Mouse (Mus musculus) hindbrain, embryonic 14.5 days (tissue): ENCODE results near the gene Bcl2. TPM values are rescaled to one million over a fixed set of nuclear protein-coding genes. Genes with fewer than 3 reads are reported as not detected.

Experiments used
- ATAC-seq: fragments of 200-750 bp; cut with Nextera tagmentation; 2 replicates; pipeline ENCODE4 v1.8.0; 2017; ENCODE audit warnings: moderate number of reproducible peaks, mild to moderate bottlenecking, moderate TSS enrichment, moderate library complexity; ENCODE audit not compliant: low FRiP score
- DNase-seq: peaks from one replicate; pipeline ENCODE4 v3.0.0-alpha.2; 2015; ENCODE audit warnings: low spot score
- H3K27ac ChIP-seq: fragments of 300-500 bp; sonication (generic); 2 replicates; pipeline ENCODE4 v1.5.1; 2014; ENCODE audit warnings: mild to moderate bottlenecking, moderate library complexity
- H3K27me3 ChIP-seq: fragments of 300-500 bp; sonication (generic); 2 replicates; pipeline ENCODE4 v1.6.1; 2014; ENCODE audit warnings: mild to moderate bottlenecking, low read length, mixed read lengths; ENCODE audit not compliant: control insufficient read depth, insufficient read depth
- H3K36me3 ChIP-seq: fragments of 300-500 bp; sonication (generic); replicated peaks from 2 replicates; pipeline ENCODE4 v1.6.1; 2014; ENCODE audit not compliant: control insufficient read depth, insufficient read depth
- H3K4me1 ChIP-seq: fragments of 300-500 bp; sonication (generic); replicated peaks from 2 replicates; pipeline ENCODE4 v1.6.1; 2014; ENCODE audit warnings: antibody characterized with exemption, low read length, mixed read lengths; ENCODE audit not compliant: control insufficient read depth, insufficient read depth
- H3K4me2 ChIP-seq: fragments of 300-500 bp; sonication (generic); replicated peaks from 2 replicates; pipeline ENCODE4 v1.6.1; 2014; ENCODE audit warnings: mild to moderate bottlenecking, moderate library complexity
- H3K4me3 ChIP-seq: fragments of 300-500 bp; sonication (generic); replicated peaks from 2 replicates; pipeline ENCODE4 v1.5.1; 2014; ENCODE audit warnings: mild to moderate bottlenecking, low read length
- H3K9ac ChIP-seq: fragments of 300-500 bp; sonication (generic); 2 replicates; pipeline ENCODE4 v1.6.1; 2014
- H3K9me3 ChIP-seq: fragments of 300-500 bp; sonication (generic); 2 replicates; pipeline ENCODE4 v1.6.1; 2016; ENCODE audit warnings: low read length; ENCODE audit not compliant: control insufficient read depth
- WGBS: fragments of 180-500 bp; shearing (Covaris S2); extraction: QIAGEN DNeasy Blood & Tissue Kit; methylation state at CpG from one replicate; pipeline ENCODE4 v1.1.7; 2014; 5-methylcytosine and 5-hydroxymethylcytosine counted together
- polyA plus RNA-seq: library from polyadenylated mRNA; unstranded; fragments of >200 nt; fragmentation: Nextera tagmentation; extraction: Ambion mirVana; gene quantifications from 2 replicates; pipeline ENCODE4 v1.2.1, GENCODE M21; 2014

Gene Bcl2
- polyA plus RNA-seq, 1 experiment from 2014 or later: 11.9 TPM

DNA sequence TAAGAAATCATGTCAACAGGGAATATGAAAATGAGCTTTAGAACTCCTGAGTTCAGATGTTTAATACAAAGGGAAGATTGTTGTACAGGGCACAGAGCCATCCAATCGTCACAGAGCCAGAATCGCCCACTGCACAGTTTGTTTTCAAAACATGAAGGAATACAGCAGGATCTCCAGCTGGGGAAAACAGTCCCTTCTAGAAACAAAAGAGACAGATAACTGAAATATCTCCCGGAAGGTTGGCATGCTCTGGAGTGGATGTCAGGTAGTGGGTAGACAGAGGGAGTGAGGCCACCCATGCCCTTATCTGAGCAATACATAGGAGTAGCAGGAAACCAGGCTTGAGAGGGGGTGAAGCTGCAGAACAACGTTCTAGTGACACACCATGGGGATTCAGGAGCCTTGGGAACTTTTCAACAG is 60.6 kb downstream of the Bcl2 start:
- no peak overlapping the region for H3K4me3 ChIP-seq
- H3K9me3 ChIP-seq: no peaks in the 10 kb centered on the region
- no peak for DNase-seq
- H3K27me3 ChIP-seq: no peaks in the 10 kb centered on the region
- peaks cover 6% of the 10 kb centered on the region; the same call in 1 of the 2 replicates for H3K4me1 ChIP-seq
- ATAC-seq: no peak
- no peak overlapping the region for H3K4me2 ChIP-seq
- 59% methylated on average over 4 of the region's 4 CpGs for whole genome bisulfite sequencing
- no peak overlapping the region for H3K9ac ChIP-seq
- H3K36me3 ChIP-seq: no peaks in the 10 kb centered on the region
- H3K27ac ChIP-seq: no peak overlapping the region

- H3K4me1 ChIP-seq: peaks cover 6% of the 10 kb centered on the region; the same call in 1 of the 2 replicates
- H3K4me2 ChIP-seq: no peak overlapping the region
- no peak overlapping the region for H3K4me3 ChIP-seq
- no peaks in the 10 kb centered on the region for H3K36me3 ChIP-seq
- DNase-seq (no peak), ATAC-seq (no peak)
- no peak overlapping the region for H3K9ac ChIP-seq
- WGBS: 45% methylated on average over 7 of the region's 7 CpGs
- H3K9me3 ChIP-seq: no peaks in the 10 kb centered on the region
- H3K27me3 ChIP-seq: no peaks in the 10 kb centered on the region
- H3K27ac ChIP-seq: no peak overlapping the region
Measured at GRCm38 (mm10) chr1:106651211-106651610, 62.9 kb downstream of the Bcl2 start.

- no peaks in the 10 kb centered on the region for H3K36me3 ChIP-seq
- 82% methylated on average over 4 of the region's 4 CpGs for WGBS
- H3K9ac ChIP-seq: no peak overlapping the region
- ATAC-seq (no peak), DNase-seq (no peak)
- no peak overlapping the region for H3K4me2 ChIP-seq
- no peaks in the 10 kb centered on the region for H3K27me3 ChIP-seq
- no peaks in the 10 kb centered on the region for H3K9me3 ChIP-seq
- no peak overlapping the region for H3K4me3 ChIP-seq
- H3K4me1 ChIP-seq: peaks cover 6% of the 10 kb centered on the region; the same call in 1 of the 2 replicates
- H3K27ac ChIP-seq: no peak overlapping the region
Measured at GRCm38 (mm10) chr1:106650427-106650826, 63.6 kb downstream of the Bcl2 start.

- H3K9me3 ChIP-seq: no peaks in the 10 kb centered on the region
- no peaks in the 10 kb centered on the region for H3K27me3 ChIP-seq
- H3K36me3 ChIP-seq: no peaks in the 10 kb centered on the region
- ATAC-seq (no peak), DNase-seq (no peak)
- H3K4me1 ChIP-seq: peaks cover 6% of the 10 kb centered on the region; the same call in 1 of the 2 replicates
- H3K4me3 ChIP-seq: no peak overlapping the region
- WGBS: 89% methylated on average over 3 of the region's 3 CpGs
- no peak overlapping the region for H3K27ac ChIP-seq
- H3K4me2 ChIP-seq: no peak overlapping the region
- H3K9ac ChIP-seq: no peak overlapping the region
Measured at GRCm38 (mm10) chr1:106647336-106647735, 66.7 kb downstream of the Bcl2 start.

GRCm38 (mm10) chr1:106644566-106644965 is 69.5 kb downstream of the Bcl2 start:
- WGBS: 91% methylated on average over 4 of the region's 4 CpGs

DNA sequence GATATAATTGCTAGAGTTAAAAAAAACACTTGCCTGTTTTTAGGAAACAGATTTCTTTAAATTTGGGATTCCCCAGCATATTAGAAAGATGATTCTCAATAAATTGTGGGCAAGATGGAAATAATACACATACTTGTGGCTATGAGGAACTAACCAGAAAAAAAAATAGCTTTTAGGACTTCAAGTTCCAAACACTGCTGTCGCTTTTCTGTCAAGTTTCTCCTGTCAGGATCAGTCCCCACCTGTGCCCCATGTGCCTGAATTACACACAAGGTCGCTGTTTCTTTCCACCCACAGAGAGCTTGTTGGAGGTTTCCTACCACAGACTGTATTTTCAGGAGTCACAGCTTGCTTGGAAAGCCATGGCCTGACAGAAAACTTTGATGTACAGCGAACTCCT is 70.5 kb downstream of the Bcl2 start:
- WGBS: 76% methylated on average over 3 of the region's 3 CpGs
- Histone ChIP-seq H3K4me2 (no peak overlapping the region), H3K4me3 (no peak overlapping the region), H3K9me3 (no peaks in the 10 kb centered on the region), H3K27ac (no peak overlapping the region), H3K27me3 (no peaks in the 10 kb centered on the region), H3K4me1 (no peaks in the 10 kb centered on the region), H3K36me3 (no peaks in the 10 kb centered on the region), H3K9ac (no peak overlapping the region)
- ATAC-seq (no peak), DNase-seq (no peak)

More at GRCm38 (mm10) chr1:106644566-106644965, 69.5 kb downstream of the Bcl2 start:
- no peak overlapping the region for H3K9ac ChIP-seq
- no peaks in the 10 kb centered on the region for H3K9me3 ChIP-seq
- DNase-seq: no peak
- no peak overlapping the region for H3K27ac ChIP-seq
- no peak overlapping the region for H3K4me3 ChIP-seq
- no peaks in the 10 kb centered on the region for H3K4me1 ChIP-seq
- no peak for ATAC-seq
- H3K36me3 ChIP-seq: no peaks in the 10 kb centered on the region
- H3K4me2 ChIP-seq: no peak overlapping the region
- no peaks in the 10 kb centered on the region for H3K27me3 ChIP-seq

DNA sequence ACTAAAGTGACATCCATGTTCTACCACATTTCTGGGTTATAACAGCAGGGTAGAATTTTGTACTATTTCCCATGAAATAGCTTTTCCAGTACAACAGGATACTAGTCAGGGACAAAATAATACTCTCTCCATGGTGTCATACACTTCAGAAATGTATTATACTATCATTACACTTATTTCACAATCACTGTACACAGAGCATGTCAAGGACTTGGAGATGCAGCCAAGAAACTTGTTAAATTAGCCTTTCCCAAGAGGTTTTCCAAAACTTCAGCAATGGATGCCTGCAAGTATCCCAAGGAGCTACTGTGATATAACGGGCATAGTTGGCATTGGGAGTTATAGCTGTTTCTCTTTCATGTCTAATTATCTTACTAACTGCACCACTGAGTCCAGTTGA is 73.5 kb downstream of the Bcl2 start:
- Histone ChIP-seq H3K27ac (no peak overlapping the region), H3K4me2 (no peak overlapping the region), H3K4me3 (no peak overlapping the region), H3K9ac (no peak overlapping the region), H3K36me3 (no peaks in the 10 kb centered on the region), H3K4me1 (no peaks in the 10 kb centered on the region), H3K9me3 (no peaks in the 10 kb centered on the region), H3K27me3 (no peaks in the 10 kb centered on the region)
- 95% methylated on average over 1 of the region's 1 CpGs for WGBS
- no peak for DNase-seq
- no peak for ATAC-seq

DNA sequence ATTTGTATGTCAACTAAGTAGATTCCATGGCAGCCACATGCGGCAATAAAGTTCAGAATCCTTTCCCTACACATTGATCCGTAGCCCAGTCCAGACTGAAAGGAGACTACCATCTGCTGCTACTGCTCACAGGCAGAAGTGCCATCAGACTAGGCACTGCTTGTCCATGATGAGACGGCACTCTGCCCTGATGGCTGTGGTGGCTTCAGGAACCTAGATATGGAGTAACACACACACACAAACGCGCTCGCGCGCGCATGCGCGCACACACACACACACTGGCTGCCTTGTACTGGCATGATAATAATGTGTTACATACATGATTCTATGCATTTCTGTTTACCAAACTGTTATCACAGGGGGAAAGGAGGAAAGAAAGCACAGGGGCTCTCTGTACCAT is 76.4 kb downstream of the Bcl2 start:
- Histone ChIP-seq H3K4me3 (no peak overlapping the region), H3K4me2 (no peak overlapping the region), H3K36me3 (no peaks in the 10 kb centered on the region), H3K9me3 (no peaks in the 10 kb centered on the region), H3K4me1 (no peaks in the 10 kb centered on the region), H3K27me3 (no peaks in the 10 kb centered on the region), H3K9ac (no peak overlapping the region), H3K27ac (no peak overlapping the region)
- DNase-seq (no peak), ATAC-seq (no peak)
- WGBS: 92% methylated on average over 11 of the region's 11 CpGs

DNA sequence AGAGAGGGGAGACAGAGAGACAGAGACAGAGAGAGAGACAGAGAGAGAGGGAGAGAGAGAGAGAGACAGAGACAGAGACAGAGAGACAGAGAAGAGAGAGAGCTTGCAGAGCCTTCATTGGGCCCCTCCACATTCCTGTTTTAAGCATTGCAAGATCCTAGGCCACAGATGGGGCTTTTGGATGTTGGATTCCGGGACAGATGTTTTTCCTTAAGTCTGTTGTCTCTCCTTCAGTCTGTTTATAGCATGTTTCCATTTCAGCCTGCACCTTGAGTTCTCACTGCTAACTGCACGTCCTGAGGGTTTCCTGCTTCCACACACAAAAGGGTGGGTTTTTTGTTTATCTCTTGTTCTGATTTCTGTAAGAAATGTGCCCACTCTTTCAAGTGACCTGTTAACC is 77.4 kb downstream of the Bcl2 start:
- Histone ChIP-seq H3K27ac (no peak overlapping the region), H3K9me3 (no peaks in the 10 kb centered on the region), H3K4me2 (no peak overlapping the region), H3K4me3 (no peak overlapping the region), H3K4me1 (no peaks in the 10 kb centered on the region), H3K9ac (no peak overlapping the region), H3K27me3 (no peaks in the 10 kb centered on the region), H3K36me3 (no peaks in the 10 kb centered on the region)
- DNase-seq (no peak), ATAC-seq (no peak)
- WGBS: 67% methylated on average over 2 of the region's 2 CpGs

DNA sequence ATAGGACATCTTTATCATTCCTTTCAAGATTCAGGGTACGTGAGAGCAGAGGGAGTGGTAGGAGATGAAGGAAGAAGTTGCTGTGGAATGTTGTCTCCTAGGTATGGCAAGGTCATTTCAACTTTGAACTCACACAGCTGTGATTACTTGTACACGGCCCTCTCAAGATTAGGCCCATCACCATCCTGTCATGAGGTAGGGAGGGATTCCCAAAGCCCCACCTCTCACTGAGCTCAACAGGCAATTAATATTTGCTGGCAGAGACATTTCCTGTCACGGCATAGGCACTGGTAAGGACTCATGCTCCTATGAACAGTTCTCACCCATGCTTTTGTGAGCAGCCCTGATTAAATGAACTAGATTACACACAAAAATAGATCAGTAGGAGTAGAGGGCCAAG is 80.9 kb downstream of the Bcl2 start:
- Histone ChIP-seq H3K4me3 (no peak overlapping the region), H3K27ac (no peak overlapping the region), H3K4me2 (no peak overlapping the region), H3K4me1 (peaks cover 21% of the 10 kb centered on the region; the same call in 1 of the 2 replicates), H3K27me3 (no peaks in the 10 kb centered on the region), H3K36me3 (no peaks in the 10 kb centered on the region), H3K9ac (no peak overlapping the region), H3K9me3 (no peaks in the 10 kb centered on the region)
- WGBS: 88% methylated on average over 3 of the region's 3 CpGs
- no peak for DNase-seq
- no peak for ATAC-seq
